Mouse (Mus musculus): ENCODE data around the gene Galnt2. TPM values are rescaled to one million over a fixed set of nuclear protein-coding genes. Genes with fewer than 3 reads are reported as not detected.

The Galnt2 gene
- polyA plus RNA-seq, 1 experiment from 2014 or later, result 93.8 TPM

- no peaks in the 10 kb centered on the region for H3K27me3 ChIP-seq (replicated peaks)
- no peak for ATAC-seq (ENCODE audit: low FRiP score, low read depth)
- no peaks in the 10 kb centered on the region for H3K36me3 ChIP-seq
- 75% methylated on average over 7 of the region's 7 CpGs for WGBS
- no peak overlapping the region for H3K27ac ChIP-seq
- no peak overlapping the region for H3K4me3 ChIP-seq
- H3K4me1 ChIP-seq, result peaks cover 62% of the 10 kb centered on the region
- no peak overlapping the region for H3K9ac ChIP-seq
- no peak overlapping the region for H3K4me2 ChIP-seq (replicated peaks)
- no peaks in the 10 kb centered on the region for H3K9me3 ChIP-seq
These were observed 28.7 kb downstream of the Galnt2 start for GRCm38 (mm10) chr8:124259925-124260324.

- no peak for ATAC-seq (ENCODE audit: low FRiP score, low read depth)
- no peak overlapping the region for H3K27ac ChIP-seq
- WGBS, result 74% methylated on average over 12 of the region's 12 CpGs
- no peaks in the 10 kb centered on the region for H3K27me3 ChIP-seq (replicated peaks)
- H3K9me3 ChIP-seq, result no peaks in the 10 kb centered on the region
- H3K4me2 ChIP-seq (replicated peaks), result no peak overlapping the region
- H3K4me1 ChIP-seq, result peaks cover 66% of the 10 kb centered on the region
- H3K9ac ChIP-seq, result no peak overlapping the region
- no peaks in the 10 kb centered on the region for H3K36me3 ChIP-seq
- no peak overlapping the region for H3K4me3 ChIP-seq
These were observed 29.2 kb downstream of the Galnt2 start for GRCm38 (mm10) chr8:124260371-124260770.

- Histone ChIP-seq H3K9ac (no peak overlapping the region), H3K27me3 (replicated peaks) (no peaks in the 10 kb centered on the region), H3K36me3 (no peaks in the 10 kb centered on the region), H3K27ac (peak overlapping the region; percentile 54; the same call in 1 of the 2 replicates), H3K4me3 (no peak overlapping the region), H3K9me3 (no peaks in the 10 kb centered on the region), H3K4me2 (replicated peaks) (no peak overlapping the region), H3K4me1 (peaks cover 48% of the 10 kb centered on the region)
- no peak for ATAC-seq (ENCODE audit: low FRiP score, low read depth)
- 45% methylated on average over 9 of the region's 9 CpGs for WGBS
These were observed 31.9 kb downstream of the Galnt2 start for GRCm38 (mm10) chr8:124263058-124263457.

- no peak overlapping the region for H3K9ac ChIP-seq
These were observed 32.8 kb downstream of the Galnt2 start for GRCm38 (mm10) chr8:124264032-124264431.

GRCm38 (mm10) chr8:124264671-124265070 lies 33.5 kb downstream of the Galnt2 start:
- no peak overlapping the region for H3K4me3 ChIP-seq
- H3K9me3 ChIP-seq, result no peaks in the 10 kb centered on the region
- no peaks in the 10 kb centered on the region for H3K36me3 ChIP-seq
- WGBS, result 89% methylated on average over 12 of the region's 12 CpGs
- ATAC-seq (ENCODE audit: low FRiP score, low read depth), result no peak
- H3K27ac ChIP-seq, result no peak overlapping the region; the same call in 1 of the 2 replicates
- no peak overlapping the region for H3K4me2 ChIP-seq (replicated peaks)
- H3K27me3 ChIP-seq (replicated peaks), result no peaks in the 10 kb centered on the region
- peaks cover 52% of the 10 kb centered on the region for H3K4me1 ChIP-seq
- H3K9ac ChIP-seq, result no peak overlapping the region

More at GRCm38 (mm10) chr8:124264032-124264431, 32.8 kb downstream of the Galnt2 start:
- Histone ChIP-seq H3K4me1 (peaks cover 48% of the 10 kb centered on the region), H3K36me3 (no peaks in the 10 kb centered on the region), H3K4me2 (replicated peaks) (no peak overlapping the region), H3K9me3 (no peaks in the 10 kb centered on the region), H3K27me3 (replicated peaks) (no peaks in the 10 kb centered on the region), H3K27ac (no peak overlapping the region), H3K4me3 (no peak overlapping the region)
- ATAC-seq (ENCODE audit: low FRiP score, low read depth), result no peak
- WGBS, result 87% methylated on average over 8 of the region's 8 CpGs

GRCm38 (mm10) chr8:124265130-124265529 lies 33.9 kb downstream of the Galnt2 start:
- Histone ChIP-seq H3K4me3 (no peak overlapping the region), H3K4me1 (peaks cover 49% of the 10 kb centered on the region), H3K36me3 (no peaks in the 10 kb centered on the region), H3K27me3 (replicated peaks) (no peaks in the 10 kb centered on the region), H3K4me2 (replicated peaks) (no peak overlapping the region), H3K9me3 (no peaks in the 10 kb centered on the region), H3K9ac (peak overlapping the region; percentile 26; the same call in 1 of the 2 replicates), H3K27ac (no peak overlapping the region; the same call in 1 of the 2 replicates)
- no peak for ATAC-seq (ENCODE audit: low FRiP score, low read depth)
- WGBS, result 96% methylated on average over 2 of the region's 2 CpGs

- Histone ChIP-seq H3K4me3 (no peak overlapping the region), H3K27ac (no peak overlapping the region), H3K9me3 (no peaks in the 10 kb centered on the region), H3K4me2 (replicated peaks) (no peak overlapping the region), H3K4me1 (peaks cover 46% of the 10 kb centered on the region), H3K27me3 (replicated peaks) (no peaks in the 10 kb centered on the region), H3K9ac (0 out of 2 replicates have a peak overlapping the region, but pooled peaks have one; percentile 26), H3K36me3 (no peaks in the 10 kb centered on the region)
- WGBS, result 80% methylated on average over 8 of the region's 8 CpGs
- no peak for ATAC-seq (ENCODE audit: low FRiP score, low read depth)
These were observed 34.6 kb downstream of the Galnt2 start for GRCm38 (mm10) chr8:124265798-124266197.

GRCm38 (mm10) chr8:124267206-124267605 lies 36.0 kb downstream of the Galnt2 start:
- H3K36me3 ChIP-seq, result no peaks in the 10 kb centered on the region
- peaks cover 49% of the 10 kb centered on the region for H3K4me1 ChIP-seq
- ATAC-seq (ENCODE audit: low FRiP score, low read depth), result no peak

GRCm38 (mm10) chr8:124270504-124270903 lies 39.3 kb downstream of the Galnt2 start:
- Histone ChIP-seq H3K9ac (no peak overlapping the region), H3K9me3 (no peaks in the 10 kb centered on the region), H3K4me2 (replicated peaks) (no peak overlapping the region), H3K27me3 (replicated peaks) (no peaks in the 10 kb centered on the region), H3K4me1 (peaks cover 38% of the 10 kb centered on the region), H3K4me3 (no peak overlapping the region), H3K36me3 (no peaks in the 10 kb centered on the region), H3K27ac (no peak overlapping the region)
- 92% methylated on average over 6 of the region's 6 CpGs for WGBS
- ATAC-seq (ENCODE audit: low FRiP score, low read depth), result no peak

More at GRCm38 (mm10) chr8:124267206-124267605, 36.0 kb downstream of the Galnt2 start:
- 93% methylated on average over 4 of the region's 4 CpGs for WGBS
- Histone ChIP-seq H3K4me3 (no peak overlapping the region), H3K9ac (no peak overlapping the region), H3K4me2 (replicated peaks) (no peak overlapping the region), H3K9me3 (no peaks in the 10 kb centered on the region), H3K27ac (no peak overlapping the region), H3K27me3 (replicated peaks) (no peaks in the 10 kb centered on the region)

- no peak for ATAC-seq (ENCODE audit: low FRiP score, low read depth)
- Histone ChIP-seq H3K27me3 (replicated peaks) (no peaks in the 10 kb centered on the region), H3K27ac (no peak overlapping the region), H3K4me3 (no peak overlapping the region), H3K9me3 (no peaks in the 10 kb centered on the region), H3K36me3 (peaks cover 3% of the 10 kb centered on the region; the same call in 1 of the 2 replicates), H3K4me2 (replicated peaks) (no peak overlapping the region), H3K9ac (no peak overlapping the region), H3K4me1 (peaks cover 35% of the 10 kb centered on the region)
- 80% methylated on average over 11 of the region's 11 CpGs for WGBS
These were observed 39.7 kb downstream of the Galnt2 start for GRCm38 (mm10) chr8:124270904-124271303.

- peaks cover 36% of the 10 kb centered on the region for H3K4me1 ChIP-seq
- H3K27me3 ChIP-seq (replicated peaks), result no peaks in the 10 kb centered on the region
- WGBS, result 82% methylated on average over 12 of the region's 12 CpGs
These were observed 40.3 kb downstream of the Galnt2 start for GRCm38 (mm10) chr8:124271518-124271917.

GRCm38 (mm10) chr8:124272792-124273191 lies 41.6 kb downstream of the Galnt2 start:
- Histone ChIP-seq H3K36me3 (peaks cover 5% of the 10 kb centered on the region; the same call in 1 of the 2 replicates), H3K4me3 (no peak overlapping the region), H3K27ac (no peak overlapping the region), H3K4me2 (replicated peaks) (no peak overlapping the region), H3K4me1 (peaks cover 47% of the 10 kb centered on the region), H3K27me3 (replicated peaks) (no peaks in the 10 kb centered on the region), H3K9me3 (no peaks in the 10 kb centered on the region), H3K9ac (no peak overlapping the region)
- 69% methylated on average over 3 of the region's 3 CpGs for WGBS
- ATAC-seq (ENCODE audit: low FRiP score, low read depth), result no peak

More at GRCm38 (mm10) chr8:124271518-124271917, 40.3 kb downstream of the Galnt2 start:
- Histone ChIP-seq H3K4me3 (no peak overlapping the region), H3K27ac (no peak overlapping the region), H3K36me3 (peaks cover 5% of the 10 kb centered on the region; the same call in 1 of the 2 replicates), H3K9ac (no peak overlapping the region), H3K9me3 (no peaks in the 10 kb centered on the region), H3K4me2 (replicated peaks) (no peak overlapping the region)
- ATAC-seq (ENCODE audit: low FRiP score, low read depth), result no peak

- no peaks in the 10 kb centered on the region for H3K27me3 ChIP-seq (replicated peaks)
- no peak overlapping the region for H3K4me3 ChIP-seq
- peaks cover 54% of the 10 kb centered on the region for H3K4me1 ChIP-seq
- H3K4me2 ChIP-seq (replicated peaks), result no peak overlapping the region
- ATAC-seq (ENCODE audit: low FRiP score, low read depth), result no peak
- peaks cover 5% of the 10 kb centered on the region; the same call in 1 of the 2 replicates for H3K36me3 ChIP-seq
- H3K9ac ChIP-seq, result no peak overlapping the region
- H3K9me3 ChIP-seq, result no peaks in the 10 kb centered on the region
- H3K27ac ChIP-seq, result no peak overlapping the region
- 69% methylated on average over 8 of the region's 8 CpGs for WGBS
These were observed 42.5 kb downstream of the Galnt2 start for GRCm38 (mm10) chr8:124273606-124274218.
